Mouse (Mus musculus) liver, embryonic 13.5 days (tissue): ENCODE measurements around the gene Gm20422. TPM values are rescaled to one million over a fixed set of nuclear protein-coding genes. Genes with fewer than 3 reads are reported as not detected.
"Not testable (repeated sequence)": the region's sequence is repeated elsewhere in the genome, so short reads cannot be mapped to it uniquely, and the experiment has no call there.

Experiments
- ATAC-seq: fragments of 200-750 bp; cut with Nextera tagmentation; 2 replicates; pipeline ENCODE4 v1.8.0; 2017; ENCODE audit warnings: low read depth, mild to moderate bottlenecking, moderate number of reproducible peaks, moderate library complexity
- DNase-seq: peaks from one replicate; pipeline ENCODE4 v3.0.0; 2022
- H3K27ac ChIP-seq: fragments of 300-500 bp; sonication (generic); 2 replicates; pipeline ENCODE4 v1.5.1; 2015; ENCODE audit warnings: moderate library complexity, mild to moderate bottlenecking, inconsistent platforms
- H3K27me3 ChIP-seq: fragments of 300-500 bp; sonication (generic); 2 replicates; pipeline ENCODE4 v1.6.1; 2015; ENCODE audit warnings: mild to moderate bottlenecking, inconsistent platforms
- H3K36me3 ChIP-seq: fragments of 300-500 bp; sonication (generic); 2 replicates; pipeline ENCODE4 v1.6.1; 2015; ENCODE audit warnings: mild to moderate bottlenecking, inconsistent platforms
- H3K4me1 ChIP-seq: fragments of 300-500 bp; sonication (generic); replicated peaks from 2 replicates; pipeline ENCODE4 v1.6.1; 2015; ENCODE audit warnings: inconsistent platforms
- H3K4me2 ChIP-seq: fragments of 300-500 bp; sonication (generic); 2 replicates; pipeline ENCODE4 v1.6.1; 2015; ENCODE audit warnings: inconsistent platforms, mild to moderate bottlenecking, moderate library complexity
- H3K4me3 ChIP-seq: fragments of 300-500 bp; sonication (generic); replicated peaks from 2 replicates; pipeline ENCODE4 v1.5.1; 2015; ENCODE audit warnings: mild to moderate bottlenecking, inconsistent platforms
- H3K9ac ChIP-seq: fragments of 300-500 bp; sonication (generic); 2 replicates; pipeline ENCODE4 v1.6.1; 2015; ENCODE audit warnings: mild to moderate bottlenecking, inconsistent platforms
- H3K9me3 ChIP-seq: fragments of 300-500 bp; sonication (generic); replicated peaks from 2 replicates; pipeline ENCODE4 v1.6.1; 2016; ENCODE audit warnings: inconsistent platforms
- WGBS: fragments of 180-500 bp; shearing (Covaris S2); methylation state at CpG from one replicate; pipeline ENCODE4 v1.1.7; 2015; ENCODE audit not compliant: insufficient replicate concordance; 5-methylcytosine and 5-hydroxymethylcytosine counted together
- polyA plus RNA-seq: library from polyadenylated mRNA; unstranded; fragments of >200 nt; fragmentation: Nextera tagmentation; extraction: Ambion mirVana; gene quantifications from 2 replicates; pipeline ENCODE4 v1.2.1, GENCODE M21; 2015

Gm20422 gene
- polyA plus RNA-seq, 1 experiment from 2014 or later: 0.63 TPM

DNA sequence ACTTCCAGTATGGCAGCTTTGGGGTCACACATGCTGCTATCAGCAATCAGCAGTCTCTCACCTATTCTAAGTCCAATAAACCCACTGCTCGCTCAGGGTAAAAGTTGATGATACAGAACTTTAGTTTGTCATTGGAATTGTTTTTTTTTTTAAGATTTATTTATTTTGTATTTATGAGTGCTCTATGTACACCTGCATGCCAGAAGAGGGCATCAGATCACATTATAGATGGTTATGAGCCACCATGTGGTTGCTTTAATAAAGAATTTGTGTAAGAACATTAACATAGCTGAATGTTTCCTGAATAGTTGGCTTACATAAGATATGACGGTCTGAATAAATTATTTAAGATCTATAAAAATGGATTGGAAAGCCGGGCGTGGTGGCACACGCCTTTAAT is 16.4 kb downstream of the Gm20422 start:
- ATAC-seq (no peak), DNase-seq (no peak)
- H3K27me3 ChIP-seq: no peaks in the 10 kb centered on the region
- no peak overlapping the region for H3K4me3 ChIP-seq
- 89% methylated on average over 5 of the region's 5 CpGs for WGBS
- peaks cover 50% of the 10 kb centered on the region for H3K36me3 ChIP-seq
- no peak overlapping the region for H3K4me2 ChIP-seq
- no peak overlapping the region for H3K9ac ChIP-seq
- no peak overlapping the region for H3K27ac ChIP-seq
- H3K9me3 ChIP-seq: no peaks in the 10 kb centered on the region
- H3K4me1 ChIP-seq: peaks cover 9% of the 10 kb centered on the region

- peak overlapping the region; percentile 73 for H3K27ac ChIP-seq
- DNase-seq (no peak), ATAC-seq (no peak)
- peaks cover 12% of the 10 kb centered on the region for H3K36me3 ChIP-seq
- no peak overlapping the region for H3K4me3 ChIP-seq
- no peaks in the 10 kb centered on the region for H3K27me3 ChIP-seq
- peaks cover 49% of the 10 kb centered on the region for H3K4me1 ChIP-seq
- H3K9me3 ChIP-seq: no peaks in the 10 kb centered on the region
- 0 out of 2 replicates have a peak overlapping the region, but pooled peaks have one; percentile 11 for H3K9ac ChIP-seq
- 25% methylated on average over 2 of the region's 2 CpGs for WGBS
- no peak overlapping the region for H3K4me2 ChIP-seq
Measured at GRCm38 (mm10) chr8:69752437-69752836, 22.2 kb downstream of the Gm20422 start.

- WGBS: 3% methylated on average over 48 of the region's 48 CpGs
- Histone ChIP-seq H3K9ac (peak within 1 kb of the TSS; percentile 85), H3K9me3 (no peaks in the 10 kb centered on the region), H3K4me1 (peaks cover 49% of the 10 kb centered on the region), H3K4me3 (peak within 1 kb of the TSS; percentile 73), H3K27me3 (no peaks in the 10 kb centered on the region), H3K36me3 (0 out of 2 replicates have a peak, but pooled peaks cover 3% of the 10 kb centered on the region), H3K4me2 (peak within 1 kb of the TSS; percentile 68), H3K27ac (peak within 1 kb of the TSS; percentile 98)
- ATAC-seq (peak; percentile 98), DNase-seq (peak; percentile 94)
Measured at GRCm38 (mm10) chr8:69749544-69750454, 24.9 kb downstream of the Gm20422 start, which contains the start of gene Zfp963. Gene Zfp963, minus strand, starts transcription at chr8:69749970.

GRCm38 (mm10) chr8:69741231-69741630 is 33.5 kb downstream of the Gm20422 start:
- WGBS: 59% methylated on average over 2 of the region's 2 CpGs
- no peaks in the 10 kb centered on the region for H3K9me3 ChIP-seq
- ATAC-seq (no peak), DNase-seq (no peak)
- H3K36me3 ChIP-seq: peaks cover 19% of the 10 kb centered on the region
- no peaks in the 10 kb centered on the region for H3K27me3 ChIP-seq
- H3K4me2 ChIP-seq: no peak overlapping the region
- H3K9ac ChIP-seq: no peak overlapping the region
- H3K27ac ChIP-seq: no peak overlapping the region
- H3K4me1 ChIP-seq: no peaks in the 10 kb centered on the region
- no peak overlapping the region for H3K4me3 ChIP-seq

- Histone ChIP-seq H3K9ac (no peak overlapping the region), H3K4me1 (no peaks in the 10 kb centered on the region), H3K4me3 (no peak overlapping the region), H3K9me3 (no peaks in the 10 kb centered on the region), H3K27me3 (no peaks in the 10 kb centered on the region), H3K36me3 (peaks cover 19% of the 10 kb centered on the region), H3K27ac (no peak overlapping the region), H3K4me2 (no peak overlapping the region)
- no peak for DNase-seq
- 69% methylated on average over 6 of the region's 6 CpGs for WGBS
- no peak for ATAC-seq
Measured at GRCm38 (mm10) chr8:69740763-69741162, 33.9 kb downstream of the Gm20422 start.

DNA sequence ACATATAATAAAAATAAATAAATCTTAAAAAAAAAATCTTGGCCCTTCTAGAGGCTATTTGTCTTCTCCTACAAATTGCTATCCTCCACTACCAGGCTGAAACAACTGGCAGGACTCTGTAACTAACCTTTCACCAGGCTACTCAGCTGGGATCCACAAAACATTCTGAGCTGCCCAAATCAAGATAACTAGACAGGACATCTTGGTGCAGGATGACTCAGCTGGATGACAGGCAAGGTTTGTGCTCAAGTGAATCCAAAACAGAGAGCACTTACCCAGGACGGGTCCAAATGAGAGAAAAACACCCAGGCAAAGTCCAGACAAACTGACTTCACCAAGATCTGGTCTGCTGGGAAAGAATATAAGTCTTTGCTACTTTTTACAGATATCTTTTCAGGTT is 39.2 kb downstream of the Gm20422 start:
- H3K27ac ChIP-seq: no peak overlapping the region
- DNase-seq (no peak), ATAC-seq (0 out of 2 replicates have a peak, but pooled peaks have one; percentile 41)
- H3K36me3 ChIP-seq: no peaks in the 10 kb centered on the region
- H3K27me3 ChIP-seq: no peaks in the 10 kb centered on the region
- 63% methylated on average over 1 of the region's 1 CpGs for WGBS
- H3K9me3 ChIP-seq: no peaks in the 10 kb centered on the region
- no peak overlapping the region for H3K4me3 ChIP-seq
- no peak overlapping the region for H3K4me2 ChIP-seq
- H3K4me1 ChIP-seq: no peaks in the 10 kb centered on the region; the same call in 1 of the 2 replicates
- H3K9ac ChIP-seq: no peak overlapping the region

GRCm38 (mm10) chr8:69717232-69717580 is 57.5 kb downstream of the Gm20422 start:
- H3K9ac ChIP-seq: peak overlapping the region; percentile 57
- peak; percentile 5 for ATAC-seq

DNA sequence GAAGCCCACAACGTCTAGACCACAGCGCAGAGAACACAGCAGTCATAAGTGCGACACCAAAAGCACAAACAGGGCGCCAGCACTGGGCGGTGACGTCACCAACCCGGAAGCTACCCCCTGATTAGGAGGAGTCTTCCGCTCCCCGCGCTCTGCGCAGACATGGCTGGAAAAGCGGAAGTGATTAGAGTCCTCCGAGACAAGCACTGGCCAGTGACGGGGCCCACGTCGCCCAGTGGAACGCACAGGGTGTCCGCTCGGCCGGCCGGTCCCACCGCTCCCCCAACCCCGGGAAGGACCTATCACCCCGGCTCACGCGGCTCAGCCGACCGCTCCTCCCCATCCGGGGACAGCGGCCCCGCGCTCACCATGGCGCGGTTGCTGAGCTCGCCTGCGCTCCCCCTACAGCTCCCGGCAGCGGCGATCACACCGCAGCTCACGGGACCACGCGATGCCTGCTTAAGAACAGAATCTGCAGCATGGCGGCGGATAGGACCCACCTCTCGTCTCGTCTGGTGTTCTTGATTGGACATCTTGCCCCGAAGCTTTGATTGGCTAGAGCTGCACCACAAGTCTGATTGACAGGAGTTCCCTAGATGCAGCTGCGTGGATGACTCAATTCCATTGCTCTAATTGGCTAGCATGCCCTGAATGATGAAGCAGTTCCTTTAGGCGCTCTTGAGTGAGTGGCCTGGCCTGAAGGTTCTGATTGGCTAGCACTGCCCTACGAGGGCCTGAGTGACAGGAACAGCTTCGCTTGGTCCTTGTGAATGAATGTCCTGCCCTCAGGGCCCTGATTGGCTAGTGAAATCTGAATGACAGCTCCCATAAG is 58.1 kb downstream of the Gm20422 start:
- H3K27me3 ChIP-seq: no peaks in the 10 kb centered on the region
- under 1% methylated on average over 52 of the region's 52 CpGs for whole genome bisulfite sequencing
- peak overlapping the region; percentile 71 for H3K4me2 ChIP-seq
- peak overlapping the region; percentile 96 for H3K4me3 ChIP-seq
- H3K4me1 ChIP-seq: peaks cover 27% of the 10 kb centered on the region
- no peaks in the 10 kb centered on the region for H3K9me3 ChIP-seq
- peaks cover 22% of the 10 kb centered on the region for H3K36me3 ChIP-seq
- DNase-seq (peak; percentile 95), ATAC-seq (peak; percentile 97)
- H3K27ac ChIP-seq: peak overlapping the region; percentile 99
- peak overlapping the region; percentile 98 for H3K9ac ChIP-seq

More at GRCm38 (mm10) chr8:69717232-69717580, 57.5 kb downstream of the Gm20422 start:
- peak overlapping the region; percentile 55 for H3K4me3 ChIP-seq
- no peak overlapping the region for H3K27ac ChIP-seq
- peaks cover 17% of the 10 kb centered on the region for H3K36me3 ChIP-seq
- H3K9me3 ChIP-seq: no peaks in the 10 kb centered on the region
- DNase-seq: no peak
- WGBS: 35% methylated on average over 5 of the region's 5 CpGs
- H3K4me2 ChIP-seq: peak overlapping the region; percentile 71
- H3K27me3 ChIP-seq: no peaks in the 10 kb centered on the region
- H3K4me1 ChIP-seq: peaks cover 27% of the 10 kb centered on the region

DNA sequence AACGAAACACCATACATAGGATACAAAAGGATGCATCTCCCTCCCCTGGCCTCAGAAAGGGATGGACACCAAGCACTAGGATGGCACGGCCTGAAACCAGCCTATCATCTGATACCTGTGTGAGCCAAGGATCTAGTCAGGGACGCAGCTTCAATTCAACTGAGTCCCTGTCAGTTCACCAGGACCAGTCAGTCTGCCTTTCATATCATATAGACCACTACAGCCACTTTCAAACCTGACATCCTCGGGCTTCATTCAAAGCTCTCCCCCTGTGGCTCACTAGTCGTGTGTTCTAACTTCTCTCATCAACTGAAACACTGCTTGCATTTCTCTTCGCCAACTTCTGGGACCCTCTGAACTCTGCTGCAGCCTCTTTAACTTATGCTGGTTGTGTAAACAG is 59.3 kb downstream of the Gm20422 start:
- no peak for DNase-seq
- 72% methylated on average over 6 of the region's 6 CpGs for WGBS

GRCm38 (mm10) chr8:69713516-69713915 is 61.2 kb downstream of the Gm20422 start:
- no peak overlapping the region for H3K9ac ChIP-seq
- H3K4me1 ChIP-seq: peaks cover 27% of the 10 kb centered on the region
- peaks cover 49% of the 10 kb centered on the region for H3K36me3 ChIP-seq
- H3K4me2 ChIP-seq: no peak overlapping the region
- H3K27me3 ChIP-seq: no peaks in the 10 kb centered on the region
- no peak for DNase-seq
- ATAC-seq: no peak
- H3K4me3 ChIP-seq: no peak overlapping the region
- 64% methylated on average over 8 of the region's 8 CpGs for WGBS
- H3K27ac ChIP-seq: no peak overlapping the region
- H3K9me3 ChIP-seq: no peaks in the 10 kb centered on the region

More for the DNA sequence above, 59.3 kb downstream of the Gm20422 start:
- no peaks in the 10 kb centered on the region for H3K9me3 ChIP-seq
- ATAC-seq: no peak
- no peak overlapping the region for H3K27ac ChIP-seq
- H3K4me1 ChIP-seq: peaks cover 27% of the 10 kb centered on the region
- no peaks in the 10 kb centered on the region for H3K27me3 ChIP-seq
- peak overlapping the region; percentile 96 for H3K4me3 ChIP-seq
- peaks cover 31% of the 10 kb centered on the region for H3K36me3 ChIP-seq
- peak overlapping the region; percentile 63 for H3K4me2 ChIP-seq
- H3K9ac ChIP-seq: peak overlapping the region; percentile 98

- ATAC-seq, DNase-seq, H3K9ac ChIP-seq, H3K27ac ChIP-seq, H3K4me2 ChIP-seq, H3K4me3 ChIP-seq, H3K9me3 ChIP-seq, H3K27me3 ChIP-seq: not testable (repeated sequence)
- 92% methylated on average over 10 of the region's 10 CpGs for WGBS
- Histone ChIP-seq H3K36me3 (peaks cover 78% of the 10 kb centered on the region), H3K4me1 (peaks cover 22% of the 10 kb centered on the region)
Measured at GRCm38 (mm10) chr8:69710624-69711023, 64.1 kb downstream of the Gm20422 start, which contains the start of gene Zfp869. Gene Zfp869, minus strand, starts transcription at chr8:69710724.
